Mouse (Mus musculus) cerebellum, postnatal 4 days (tissue): ENCODE measurements around the gene Adamts7.

Experiments
- DNase-seq, 2 experiments: peaks; one replicate each; pipeline ENCODE4 v3.0.0; 2022; ENCODE audit warnings: low spot score in 2 of 2, mixed read lengths in 1 of 2

Adamts7 gene

DNA sequence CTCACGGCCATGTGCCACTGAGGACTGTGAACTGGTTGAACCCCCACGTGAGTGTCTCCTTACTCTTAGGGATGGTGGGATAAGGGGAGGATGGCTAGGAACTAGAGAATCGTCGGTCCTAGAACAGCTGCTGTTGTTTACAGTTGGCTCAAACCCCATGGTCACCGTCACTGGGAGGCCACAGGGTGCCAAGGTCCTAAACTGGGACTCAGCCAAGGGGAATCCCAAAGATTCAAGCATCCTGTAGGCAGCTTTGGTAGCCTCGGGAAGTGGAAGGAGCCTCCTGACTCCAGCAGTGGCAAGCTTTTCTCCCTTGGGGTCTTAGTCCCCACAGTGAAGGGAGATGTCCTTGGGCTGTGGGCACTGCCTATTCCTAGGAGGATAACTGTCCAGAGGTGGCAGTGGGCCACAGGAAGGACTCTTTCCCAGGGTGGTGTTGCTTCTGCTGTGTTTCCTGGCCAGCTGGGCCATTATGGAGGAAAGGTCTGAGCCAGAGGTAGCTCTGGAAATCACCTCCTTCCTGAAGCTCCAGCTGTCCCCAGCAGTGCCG lies 34.3 kb downstream of the Adamts7 start:
- no peak for DNase-seq

GRCm38 (mm10) chr9:90197866-90198383 lies 35.1 kb downstream of the Adamts7 start:
- no peak for DNase-seq

- DNase-seq, result peak in 1 of 2 experiments; percentile 42
Observed at GRCm38 (mm10) chr9:90198531-90199449, 35.9 kb downstream of the Adamts7 start.

DNA sequence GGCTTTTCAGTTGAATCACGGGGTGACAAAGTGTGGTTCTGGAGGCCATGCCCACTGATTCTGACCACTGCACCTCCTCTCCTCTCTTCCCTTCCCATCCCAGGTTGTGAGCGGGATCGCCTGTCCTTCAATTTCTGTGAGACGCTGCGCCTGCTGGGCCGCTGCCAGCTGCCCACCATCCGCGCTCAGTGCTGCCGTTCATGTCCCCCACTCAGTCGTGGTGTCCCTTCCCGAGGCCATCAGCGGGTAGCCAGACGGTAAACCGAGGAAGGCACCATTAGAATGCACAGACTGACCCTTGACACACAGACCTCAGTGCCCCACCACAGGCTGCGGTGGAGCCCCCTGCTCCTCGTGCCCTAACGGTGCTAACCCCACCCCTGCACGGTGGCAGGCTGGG lies 36.7 kb downstream of the Adamts7 start:
- DNase-seq, result no peak

DNA sequence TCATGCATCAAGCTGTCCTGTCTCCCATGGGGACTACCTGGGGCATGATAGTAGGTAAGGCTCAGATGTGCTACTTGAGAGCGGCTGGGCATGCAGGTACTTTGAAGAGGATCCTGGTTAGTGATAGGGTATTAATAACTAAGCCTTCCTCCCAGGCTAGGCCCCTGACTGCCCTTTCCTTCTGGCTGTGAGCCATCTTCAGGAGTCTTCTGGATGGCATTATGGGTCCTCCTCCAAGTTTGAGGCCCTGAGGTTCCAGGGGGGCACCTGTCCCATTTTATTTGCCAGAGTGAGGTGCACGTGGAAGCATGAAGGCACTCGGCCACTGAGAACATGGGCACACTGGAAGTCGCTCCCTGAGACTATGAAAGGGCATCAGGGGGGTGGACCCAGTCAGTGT lies 37.6 kb downstream of the Adamts7 start:
- DNase-seq, result no peak

DNA sequence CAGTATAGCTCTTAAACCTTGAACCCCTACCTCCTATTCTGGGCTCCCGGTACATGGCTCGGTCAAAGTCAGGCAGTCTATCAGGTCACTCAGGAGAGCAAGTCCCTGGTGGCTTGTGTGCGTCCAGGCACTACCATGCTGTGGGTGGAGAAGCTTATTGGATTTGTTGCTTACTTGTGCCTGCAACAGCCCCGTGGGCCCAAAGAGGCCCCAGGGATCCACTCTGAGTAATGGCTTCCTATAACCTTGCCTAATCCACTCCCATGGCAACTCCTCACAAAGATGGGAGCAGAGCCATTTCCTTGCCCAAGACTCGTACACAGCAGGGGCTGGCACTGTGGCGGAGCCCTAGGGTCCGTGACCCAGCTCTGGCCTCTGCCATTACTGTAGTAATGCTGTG lies 38.2 kb downstream of the Adamts7 start:
- no peak for DNase-seq

DNA sequence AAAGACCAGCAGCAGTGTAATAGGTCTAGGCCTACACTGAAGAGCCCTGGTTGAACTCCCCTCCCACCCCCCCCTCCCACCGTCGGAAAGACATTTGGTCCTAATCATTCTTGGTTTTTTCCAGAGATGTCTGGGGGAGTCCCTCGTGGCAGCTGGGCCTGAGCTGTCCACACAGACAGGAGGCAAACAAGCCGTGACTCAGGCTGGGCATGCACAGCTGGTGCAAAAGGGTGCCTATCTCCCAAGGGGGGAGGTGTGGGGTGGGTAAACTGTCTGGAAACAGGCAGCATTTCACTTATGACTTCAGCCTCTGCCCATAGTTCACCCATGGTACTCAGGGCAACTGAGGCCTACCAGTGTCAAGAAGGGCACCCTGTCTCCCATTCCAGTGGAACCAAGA lies 38.7 kb downstream of the Adamts7 start:
- DNase-seq, result no peak

DNA sequence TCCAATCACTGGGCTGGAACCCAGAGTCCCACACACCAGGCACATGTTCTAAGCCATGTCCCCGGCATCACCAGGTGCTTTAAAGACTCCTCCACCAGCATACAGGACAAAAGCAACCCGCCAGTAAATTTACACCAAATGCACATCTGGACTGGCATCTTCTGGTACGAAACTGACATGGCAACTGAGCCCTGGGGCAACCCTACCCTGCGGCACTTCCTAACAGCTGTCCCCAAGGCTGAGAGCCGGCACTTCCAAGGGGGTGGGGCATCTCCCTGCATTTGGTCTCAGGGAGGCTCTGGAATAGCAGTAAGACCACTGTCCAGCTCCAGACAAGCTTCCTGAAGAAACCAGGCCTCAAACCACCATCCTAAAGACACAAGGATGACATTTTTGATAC lies 40.4 kb downstream of the Adamts7 start:
- no peak for DNase-seq

- DNase-seq, result no peak
Observed at GRCm38 (mm10) chr9:90204396-90204915, 41.6 kb downstream of the Adamts7 start.

DNA sequence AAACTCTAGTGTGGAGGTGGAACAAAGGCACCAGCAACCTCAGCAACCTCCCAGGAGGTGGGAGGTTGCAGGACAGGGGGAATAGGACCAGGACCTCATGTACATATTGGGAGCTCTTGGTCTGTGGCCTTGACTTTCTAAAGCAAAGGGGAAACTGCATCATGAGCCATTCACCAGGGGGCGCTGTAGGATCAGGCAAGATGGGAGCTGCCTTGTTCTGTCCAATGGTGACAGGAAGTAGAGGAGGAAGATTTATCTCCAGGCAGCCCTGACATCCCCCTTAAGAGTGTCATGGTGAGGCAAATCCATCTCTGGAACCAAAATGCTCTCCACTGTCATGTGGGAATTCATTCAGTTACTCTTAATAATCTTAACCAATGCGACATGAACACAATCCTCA lies 43.6 kb downstream of the Adamts7 start:
- peak; percentile 80 to 84 for DNase-seq

DNA sequence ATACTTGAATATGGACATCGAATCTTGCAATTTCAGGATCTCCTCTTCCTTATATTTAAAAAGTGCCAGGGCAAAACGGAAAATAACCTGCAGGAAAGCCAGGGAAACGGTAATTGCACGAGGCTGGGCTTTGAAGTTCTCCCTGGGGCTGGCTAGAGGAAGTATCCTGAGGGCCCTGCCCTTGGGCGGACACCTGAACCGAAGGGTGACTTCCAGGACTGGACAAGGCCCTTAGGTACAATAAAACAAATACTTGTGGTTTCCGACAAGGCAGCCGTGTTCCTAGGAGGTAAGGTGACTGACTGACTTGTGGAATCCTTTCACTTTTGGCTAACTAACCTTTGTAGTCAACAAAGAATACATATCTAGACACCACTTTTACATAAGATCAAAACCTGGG lies 44.9 kb downstream of the Adamts7 start:
- DNase-seq, result no peak

DNA sequence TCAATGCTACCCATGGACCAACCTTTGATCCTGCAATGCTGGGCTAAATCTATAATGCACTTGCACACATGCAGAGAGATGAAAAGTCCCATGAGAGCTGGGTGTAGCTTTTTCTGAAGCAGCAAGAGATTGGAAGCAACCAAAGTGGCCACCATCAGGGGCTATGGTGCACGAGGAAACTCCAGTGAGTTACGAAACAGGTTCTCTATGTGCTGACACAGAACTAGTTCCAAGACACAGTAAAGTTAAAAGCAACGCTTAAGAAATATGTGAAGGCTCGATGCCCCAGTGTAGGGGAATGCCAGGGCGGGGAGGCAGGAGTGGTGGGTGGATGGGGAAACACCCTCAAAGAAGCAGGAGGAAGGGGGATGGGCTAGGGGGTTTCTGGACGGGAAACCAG lies 45.8 kb downstream of the Adamts7 start:
- DNase-seq, result no peak

GRCm38 (mm10) chr9:90213127-90213526 lies 50.3 kb downstream of the Adamts7 start:
- DNase-seq, result no peak

GRCm38 (mm10) chr9:90216259-90217001 lies 53.6 kb downstream of the Adamts7 start:
- DNase-seq, result no peak

DNA sequence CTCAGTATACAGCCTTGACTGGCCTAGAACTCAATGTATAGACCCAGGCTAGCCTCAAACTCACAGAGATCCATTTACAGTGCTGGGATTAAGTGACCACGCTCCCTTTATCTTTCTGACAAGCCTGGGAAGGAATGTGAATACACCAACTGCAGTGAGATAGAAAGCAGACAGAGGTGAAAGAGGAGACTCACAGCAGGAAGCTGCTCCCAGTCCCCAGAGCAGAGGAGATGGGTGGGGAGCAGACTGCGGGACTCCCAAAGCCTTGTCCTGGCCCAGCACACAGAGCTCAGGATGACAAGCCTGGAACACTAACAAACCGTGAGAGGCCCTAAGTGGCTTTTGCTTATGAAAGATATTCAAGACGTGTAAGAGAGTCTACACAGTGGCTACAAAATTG lies 54.6 kb downstream of the Adamts7 start:
- DNase-seq, result no peak

DNA sequence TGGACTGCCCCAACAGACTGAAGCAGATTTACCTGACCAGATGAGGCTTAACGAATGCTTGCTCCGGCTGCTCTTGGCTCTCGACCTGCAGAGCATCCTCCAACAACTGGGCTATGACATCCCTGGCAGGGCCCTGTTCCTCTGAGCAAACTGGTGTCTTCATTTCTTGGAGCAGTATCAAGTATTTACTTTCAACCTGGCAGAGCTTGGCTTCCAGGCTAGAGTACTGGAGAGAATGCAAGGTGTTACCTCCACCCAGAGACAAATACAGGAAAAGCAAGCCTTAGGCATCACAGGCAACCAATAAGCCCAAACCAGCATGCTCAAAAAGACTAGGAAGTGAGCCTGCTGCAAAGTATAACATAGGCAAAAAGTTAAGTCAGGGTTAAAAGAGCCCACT lies 59.4 kb downstream of the Adamts7 start:
- no peak for DNase-seq

DNA sequence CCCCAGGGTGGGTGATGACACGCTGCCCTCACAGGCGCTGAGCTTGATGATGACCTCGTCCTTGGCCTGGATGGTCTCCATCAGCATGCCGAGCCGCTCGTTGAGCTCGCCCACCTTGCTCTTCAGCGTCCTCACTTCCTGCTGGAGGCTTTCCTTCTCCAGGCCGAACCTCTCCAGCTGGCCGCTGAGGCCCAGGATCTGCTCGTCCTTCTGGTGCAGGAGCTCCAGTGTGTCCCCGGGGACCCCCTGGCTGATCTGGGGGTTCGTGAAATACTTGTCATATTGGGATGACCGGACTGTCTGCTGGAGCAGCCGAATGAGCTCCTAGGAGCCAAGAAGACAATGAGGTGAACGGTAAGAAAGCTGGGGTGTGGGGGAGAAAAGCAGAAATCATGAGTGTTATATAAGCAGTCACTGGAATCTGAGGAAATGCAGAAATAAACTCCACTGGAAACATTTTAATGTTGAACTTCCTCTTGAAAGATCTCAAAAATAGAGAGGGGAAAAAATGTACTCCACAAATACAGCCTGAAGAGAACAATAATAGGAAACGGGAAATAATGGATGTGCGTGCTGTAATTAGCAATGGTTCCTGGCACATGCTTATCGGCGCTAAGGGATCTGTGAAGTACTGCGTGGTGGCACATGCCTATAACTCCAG lies 63.3 kb downstream of the Adamts7 start:
- no peak for DNase-seq

- no peak for DNase-seq
Observed at GRCm38 (mm10) chr9:90226742-90227096, 63.9 kb downstream of the Adamts7 start.

DNA sequence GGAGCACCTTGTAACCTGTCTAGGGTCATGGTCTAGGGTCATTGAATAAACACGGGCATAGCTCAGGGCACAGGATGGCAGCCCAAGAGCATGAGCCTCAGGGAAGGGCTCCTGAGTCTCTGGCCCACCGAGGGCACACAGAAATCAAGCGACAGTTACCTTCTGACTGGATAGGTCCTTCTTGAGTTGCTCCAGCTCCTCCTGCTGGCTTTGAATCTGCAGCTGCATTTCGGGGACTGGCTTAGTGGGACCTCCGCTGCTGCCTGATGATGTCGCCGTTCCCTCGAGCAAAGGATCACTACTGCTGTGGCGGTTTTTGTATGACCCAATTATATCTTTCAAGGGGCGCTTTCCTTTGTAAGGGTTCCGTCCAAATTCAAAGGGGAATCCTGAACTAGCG lies 64.3 kb downstream of the Adamts7 start:
- DNase-seq, result no peak

- no peak for DNase-seq
Observed at GRCm38 (mm10) chr9:90232781-90233690, 70.2 kb downstream of the Adamts7 start.
